Mouse (Mus musculus) T-helper 2 cell (primary cell): ENCODE data around the gene BC049715.

Source experiments
- in situ Hi-C: fragments of 300-600 bp; cut with MboI, MseI; formaldehyde crosslinking; loops from one replicate; pipeline ENCODE4 v1.15.1; 2025; ENCODE audit warnings: high pct_unique_total_duplicates

Gene BC049715

DNA sequence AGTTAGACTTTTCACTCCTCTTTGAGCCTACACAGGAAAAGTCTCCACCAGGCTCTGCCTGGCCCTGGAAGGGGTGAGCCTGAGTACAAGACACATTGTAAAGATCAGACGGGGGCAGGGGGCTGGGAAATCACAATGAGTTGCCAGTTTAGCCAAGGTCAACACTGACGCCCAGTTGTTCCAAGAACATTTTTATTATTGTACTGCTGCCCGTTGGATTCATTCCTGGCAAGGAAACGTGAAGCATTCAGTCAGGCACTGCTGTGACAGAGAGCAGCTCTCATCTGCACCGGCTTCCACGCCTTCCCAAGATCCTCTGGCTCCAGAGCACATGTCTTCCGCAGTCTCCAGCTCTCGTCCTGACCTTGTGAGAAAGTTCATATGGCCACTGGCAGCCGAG is 60.4 kb downstream of the BC049715 start:
- in situ Hi-C loops = loop anchor here (25.0 kb wide), 1 partner anchor 274 kb away; the partner anchor contains the start of gene Rerg

DNA sequence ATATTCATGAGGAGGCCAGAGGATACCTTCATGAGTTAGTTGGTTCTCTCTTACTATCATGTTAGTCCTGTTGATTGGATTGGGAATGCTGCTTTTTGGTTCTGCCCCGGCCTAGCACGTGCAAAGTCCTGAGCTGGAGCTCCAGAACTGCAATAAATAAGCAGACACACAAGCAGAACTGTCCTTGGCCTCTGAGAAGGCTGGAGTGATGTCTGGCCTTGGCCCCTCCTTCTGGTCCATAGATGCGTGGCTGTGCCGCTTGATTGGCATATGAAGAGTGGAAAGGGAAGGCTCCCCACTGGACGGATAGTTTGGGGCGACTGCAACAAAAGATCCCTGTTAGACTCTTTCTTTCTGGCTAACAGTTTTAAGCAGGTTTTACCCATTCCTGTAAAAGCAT is 61.6 kb downstream of the BC049715 start:
- in situ Hi-C loops = loop anchor here (25.0 kb wide), 1 partner anchor 273 kb away; the partner anchor contains the start of gene Rerg

DNA sequence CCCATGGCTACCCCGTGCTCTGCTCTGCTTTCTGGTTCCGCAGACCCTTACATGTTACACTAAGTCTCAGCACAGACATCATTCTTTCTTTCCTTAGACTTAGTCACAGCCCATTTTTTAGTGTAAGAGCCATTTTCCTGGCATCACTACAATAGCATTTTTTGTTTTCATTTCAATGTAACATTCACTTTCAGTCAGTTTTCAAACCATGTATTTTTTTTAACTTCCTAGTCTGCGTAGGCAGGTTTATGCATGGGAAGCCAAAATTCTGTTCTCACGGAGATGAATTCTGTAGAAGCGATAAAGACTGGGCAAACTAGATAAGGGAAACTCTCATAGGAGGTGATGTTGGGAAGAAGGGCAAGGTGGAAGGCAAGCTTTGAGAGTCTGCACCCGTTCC is 62.1 kb downstream of the BC049715 start:
- in situ Hi-C loops = loop anchor here (25.0 kb wide), 1 partner anchor 273 kb away; the partner anchor contains the start of gene Rerg
